Mouse (Mus musculus) testis, adult 2 months (tissue): ENCODE data around the gene Gm14851.
"Not testable (repeated sequence)": the region's sequence is repeated elsewhere in the genome, so short reads cannot be mapped to it uniquely, and the experiment has no call there.

ENCODE experiments used
- CTCF ChIP-seq: fragments of 200-500 bp; IDR thresholded peaks from 2 replicates; pipeline ENCODE4 v1.5.1; 2012; ENCODE audit warnings: low read depth, mild to moderate bottlenecking, inconsistent platforms, low read length, moderate library complexity; ENCODE audit not compliant: control insufficient read depth, insufficient read depth, insufficient replicate concordance
- POLR2A ChIP-seq: fragments of 200-500 bp; IDR thresholded peaks from 2 replicates; pipeline ENCODE4 v1.6.1; 2012; ENCODE audit warnings: low read depth, mild to moderate bottlenecking, inconsistent platforms, low read length, moderate library complexity; ENCODE audit not compliant: control insufficient read depth

DNA sequence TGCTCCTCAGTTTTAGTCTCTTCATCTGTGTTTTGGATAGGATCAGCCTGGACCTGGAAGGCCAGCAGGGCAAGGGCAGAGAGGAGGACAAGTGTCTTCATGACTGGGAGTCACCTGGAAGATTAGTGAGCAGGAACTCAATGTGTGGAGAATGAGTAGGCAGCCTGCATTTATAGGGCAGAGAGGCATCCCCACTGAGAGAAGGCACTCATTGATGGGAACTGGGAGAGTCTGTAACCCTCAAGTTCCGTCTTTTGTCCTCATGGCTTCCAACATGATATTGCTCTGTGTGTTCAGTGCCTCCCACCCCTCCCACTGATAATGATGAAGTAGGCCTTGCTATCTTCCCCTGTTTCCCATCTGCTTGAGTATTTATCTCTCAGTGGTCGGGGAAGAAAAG, at the start of gene Gm14851:
- TF ChIP-seq POLR2A, CTCF: not testable (repeated sequence)
